Mouse (Mus musculus) cerebellum, postnatal 36 days (tissue): ENCODE measurements around the gene Elovl6.

Experiments
- DNase-seq, 2 experiments: peaks; one replicate each; pipeline ENCODE4 v3.0.0; 2021 to 2022; ENCODE audit warnings: mixed read lengths in 2 of 2

Elovl6 gene

DNA sequence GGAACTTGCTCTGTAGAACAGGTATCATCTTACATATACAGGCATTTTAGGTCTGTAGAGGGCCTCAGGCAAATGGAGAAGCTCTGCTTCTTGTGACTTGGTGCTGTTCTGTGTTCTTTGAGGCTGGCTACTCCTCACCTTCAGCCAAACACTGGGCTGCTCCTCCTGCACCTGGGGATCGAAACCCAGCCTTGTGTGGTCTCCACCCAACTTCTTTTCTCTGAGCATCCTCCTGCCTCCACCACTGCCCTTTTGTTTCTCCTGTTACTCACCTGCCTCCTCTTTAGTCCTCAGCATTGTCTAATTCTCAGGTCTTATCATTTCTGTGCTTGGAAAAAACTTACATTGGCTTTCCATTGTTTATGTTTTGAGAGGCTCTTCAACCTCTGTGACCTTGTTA lies 12.1 kb downstream of the Elovl6 start:
- no peak for DNase-seq

DNA sequence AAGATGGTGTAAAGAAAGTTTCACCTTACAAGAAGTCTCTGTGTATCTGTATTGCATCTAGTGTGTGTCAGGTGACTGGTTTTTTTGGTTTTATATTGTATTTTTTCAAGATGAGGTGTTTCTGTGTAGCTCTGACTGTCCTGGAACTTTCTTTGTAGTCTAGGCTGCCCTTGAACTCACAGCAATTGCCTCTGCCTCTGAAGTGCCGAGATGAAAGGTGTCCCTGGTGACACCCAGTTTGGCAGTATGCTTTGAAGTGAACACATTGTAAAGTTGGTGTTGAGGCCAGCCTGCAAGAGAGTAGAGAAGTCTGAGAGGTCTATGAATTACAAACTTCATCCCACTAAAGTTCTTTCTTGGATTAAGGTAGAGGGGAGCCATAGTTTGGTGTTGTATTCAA lies 13.1 kb downstream of the Elovl6 start:
- no peak for DNase-seq

DNA sequence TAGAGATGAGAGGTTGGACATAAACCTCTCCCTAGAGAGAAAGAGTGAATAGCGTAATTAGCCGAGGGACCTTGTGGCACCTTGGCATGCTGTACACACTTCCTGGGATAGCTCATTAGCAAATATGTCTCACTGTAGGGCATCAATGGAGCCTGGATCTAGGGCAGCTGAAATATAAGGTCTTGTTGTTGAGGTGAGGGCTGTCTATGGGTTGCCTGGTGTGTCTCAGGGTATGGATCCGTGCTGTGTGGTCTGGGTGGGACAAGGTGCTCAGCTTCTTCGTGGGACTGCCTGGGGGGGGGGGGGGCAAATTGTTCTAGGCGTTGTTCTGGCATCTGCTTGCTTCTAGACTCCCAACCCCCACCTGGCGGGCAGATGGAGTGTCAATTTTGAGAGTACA lies 13.6 kb downstream of the Elovl6 start:
- DNase-seq, result no peak

DNA sequence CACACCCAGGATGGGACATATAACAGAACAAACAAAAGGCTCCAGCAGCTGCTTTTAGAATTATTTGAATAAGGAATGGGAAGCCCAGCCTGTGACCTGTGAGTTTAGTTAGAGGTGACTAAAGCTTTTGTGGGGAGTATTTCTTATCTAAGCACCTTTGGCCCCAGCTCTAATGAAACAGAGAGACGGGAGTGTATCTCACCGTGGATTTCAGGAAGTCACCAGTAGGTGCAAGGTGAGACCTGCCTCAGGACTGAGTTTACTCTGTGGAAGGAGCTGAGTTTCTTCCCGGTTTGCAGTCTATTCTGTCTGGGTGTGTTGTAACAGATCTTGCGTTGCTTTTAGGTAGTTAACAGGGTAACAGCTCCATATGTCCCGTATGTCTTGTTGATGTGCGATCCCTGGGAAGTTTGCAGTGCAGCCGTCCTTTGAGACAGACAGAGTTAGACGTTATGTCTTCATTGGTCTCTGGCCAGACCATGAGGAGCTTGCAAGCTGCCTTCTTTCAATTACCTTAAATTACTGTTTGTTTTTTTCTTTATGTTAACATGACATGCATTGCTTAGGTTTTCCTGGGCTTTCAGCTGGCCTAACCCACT lies 15.8 kb downstream of the Elovl6 start:
- DNase-seq, result no peak

DNA sequence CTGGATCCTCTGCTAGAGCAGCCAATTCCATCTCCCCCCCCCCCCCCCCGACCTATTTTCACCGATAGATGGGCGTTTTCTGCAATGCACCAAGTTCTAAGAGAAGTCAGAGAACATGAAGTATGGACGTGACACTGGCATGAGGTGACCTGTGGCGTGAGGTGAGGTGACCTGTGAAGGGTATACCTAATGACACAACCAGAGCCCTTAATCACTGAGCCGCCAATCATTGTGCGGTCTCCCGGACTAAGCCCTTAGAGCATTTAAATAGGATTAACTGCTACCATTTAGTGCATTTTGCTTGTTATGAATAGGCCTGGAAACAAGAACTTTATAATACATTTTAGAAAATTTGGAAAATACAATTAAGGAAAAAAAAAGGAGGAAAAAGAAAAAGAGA lies 16.6 kb downstream of the Elovl6 start:
- no peak for DNase-seq

DNA sequence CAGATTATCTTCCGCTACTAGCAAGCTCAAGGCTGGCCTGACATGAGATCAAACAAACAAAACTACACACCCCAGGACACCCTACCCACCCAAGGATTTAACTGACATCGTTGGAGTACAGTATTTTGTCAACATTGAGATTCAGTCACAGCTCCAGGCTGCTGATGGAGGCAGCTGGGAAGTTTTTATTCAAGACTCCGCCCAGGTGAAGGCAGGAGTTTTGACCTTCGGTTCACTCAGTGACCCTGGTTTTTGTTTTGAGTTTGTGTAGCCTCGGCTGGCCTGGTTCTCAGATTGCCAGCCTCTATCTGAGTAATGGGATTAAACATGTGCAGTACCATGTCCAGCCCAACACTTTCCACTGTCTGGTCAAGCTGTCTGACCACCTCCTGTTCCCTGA lies 17.4 kb downstream of the Elovl6 start:
- DNase-seq, result no peak

- DNase-seq, result no peak
These were observed 19.6 kb downstream of the Elovl6 start for GRCm38 (mm10) chr3:129551581-129552290.

DNA sequence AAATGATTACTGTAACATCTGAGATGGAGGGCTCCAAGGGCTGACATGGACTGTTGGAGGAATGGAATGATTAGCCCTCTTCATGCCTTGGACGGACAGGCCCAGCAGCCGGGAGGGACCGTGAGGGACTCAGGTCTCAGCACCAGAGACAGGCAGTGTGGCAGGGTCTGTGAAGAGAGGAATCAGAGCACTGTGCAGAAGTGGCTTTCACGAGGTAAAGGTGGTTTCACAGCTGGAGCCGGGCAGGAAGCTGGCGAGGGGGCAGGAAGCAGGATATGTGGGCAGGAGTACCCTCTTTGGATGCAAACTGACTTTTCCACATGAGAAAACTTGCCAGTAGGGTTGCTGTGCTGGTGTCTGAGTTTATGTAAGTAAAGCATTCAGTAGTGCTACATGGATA lies 20.2 kb downstream of the Elovl6 start:
- DNase-seq, result no peak

GRCm38 (mm10) chr3:129553173-129553572 lies 21.0 kb downstream of the Elovl6 start:
- no peak for DNase-seq

GRCm38 (mm10) chr3:129553661-129554060 lies 21.5 kb downstream of the Elovl6 start:
- no peak for DNase-seq

DNA sequence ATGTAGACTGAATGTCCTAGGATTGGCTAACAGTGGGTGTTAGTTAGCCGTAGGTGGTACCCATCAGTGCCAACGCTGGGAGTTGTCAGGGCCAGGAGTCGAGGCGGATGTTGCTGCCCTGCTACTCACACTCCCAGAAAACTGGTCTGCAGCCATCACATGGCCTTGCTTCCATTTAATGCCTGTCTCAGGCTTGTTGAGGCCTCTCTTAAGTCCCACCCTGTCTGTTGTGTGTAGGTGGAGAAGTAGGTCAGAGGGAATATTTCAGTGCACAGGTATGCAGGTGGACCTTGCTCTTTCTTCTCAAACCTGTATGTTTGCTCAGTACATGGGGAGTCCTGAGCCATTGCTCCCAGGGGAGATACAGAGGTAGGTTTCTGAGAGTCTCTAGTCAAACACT lies 22.3 kb downstream of the Elovl6 start:
- DNase-seq, result no peak

- no peak for DNase-seq
These were observed 24.9 kb downstream of the Elovl6 start for GRCm38 (mm10) chr3:129557048-129557447.

DNA sequence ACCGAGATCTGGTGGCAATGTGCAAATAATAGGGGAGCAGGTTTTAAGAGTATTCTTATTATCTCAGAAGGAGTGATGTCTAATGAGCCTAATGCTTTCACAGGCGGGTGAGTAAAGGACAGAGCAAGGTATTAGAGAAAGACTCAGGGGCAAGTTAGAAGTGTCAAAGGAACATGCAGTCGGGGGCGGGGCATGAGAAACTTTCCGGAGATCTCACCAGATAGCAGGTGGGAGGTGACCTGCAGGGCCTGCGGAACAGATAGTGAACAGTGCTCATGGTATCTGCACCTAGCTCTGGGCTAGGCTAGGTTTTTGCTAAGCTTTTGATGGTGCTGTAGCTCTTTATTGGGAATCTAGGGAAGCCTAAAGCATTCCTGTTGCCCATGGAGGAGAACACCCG lies 25.4 kb downstream of the Elovl6 start:
- no peak for DNase-seq

- DNase-seq, result no peak
These were observed 26.1 kb downstream of the Elovl6 start for GRCm38 (mm10) chr3:129558016-129558955.

GRCm38 (mm10) chr3:129560068-129560467 lies 27.9 kb downstream of the Elovl6 start:
- DNase-seq, result no peak

DNA sequence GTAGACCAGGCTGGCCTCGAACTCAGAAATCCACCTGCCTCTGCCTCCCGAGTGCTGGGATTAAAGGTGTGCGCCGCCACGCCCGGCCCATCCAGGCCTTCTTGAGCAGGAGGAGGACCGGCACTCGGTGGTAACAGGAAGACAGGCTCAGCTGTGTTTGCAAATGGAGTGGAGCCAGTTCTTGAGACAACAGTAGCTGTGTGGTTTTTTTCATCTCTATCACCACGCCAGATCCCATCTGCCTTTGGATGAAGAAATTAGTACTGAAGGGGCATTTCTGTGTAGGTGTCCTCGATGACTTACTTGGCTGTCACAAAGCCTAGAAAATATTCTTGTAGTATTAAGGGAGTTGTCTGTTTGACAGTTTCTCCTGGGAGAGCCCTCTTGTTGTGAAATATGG lies 28.9 kb downstream of the Elovl6 start:
- DNase-seq, result no peak

- DNase-seq, result no peak
These were observed 29.7 kb downstream of the Elovl6 start for GRCm38 (mm10) chr3:129561853-129562252.

DNA sequence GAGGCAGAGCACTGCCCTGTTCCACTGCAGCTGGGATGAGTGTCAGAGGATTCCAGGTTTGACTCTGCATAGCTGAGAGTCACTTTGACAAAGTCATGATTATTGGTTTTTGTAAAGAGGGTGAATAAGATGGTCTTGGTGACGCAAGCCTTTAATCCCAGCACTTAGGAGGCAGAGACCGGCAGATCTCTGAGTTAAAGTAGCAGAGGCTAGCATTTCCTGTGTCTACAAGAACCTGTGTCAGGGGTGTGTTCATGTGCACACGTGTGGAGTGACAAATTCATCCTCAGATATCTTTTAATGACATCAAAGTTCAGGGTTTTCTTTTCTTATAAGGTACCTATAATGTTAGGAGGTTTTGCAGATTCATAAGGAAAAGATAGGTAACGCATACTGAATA lies 30.3 kb downstream of the Elovl6 start:
- DNase-seq, result no peak

DNA sequence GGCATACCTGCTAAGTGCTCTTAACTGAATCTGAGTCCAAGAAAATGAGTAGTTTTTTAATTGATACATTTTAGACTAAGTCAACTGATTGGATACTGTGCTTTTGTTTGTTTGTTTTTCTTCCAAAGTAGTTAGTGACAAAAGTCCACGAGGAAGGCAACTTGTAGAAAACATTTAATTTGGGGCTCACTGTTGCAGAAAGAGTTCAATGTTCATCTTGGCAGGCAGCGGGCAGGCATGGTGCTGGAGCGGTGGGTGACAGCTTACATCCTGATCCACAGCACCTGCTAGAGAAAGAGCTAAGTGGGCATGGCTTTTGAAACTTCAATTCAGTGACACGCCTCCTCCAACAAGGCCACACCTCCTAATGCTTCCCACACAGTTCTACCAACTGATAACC lies 31.7 kb downstream of the Elovl6 start:
- DNase-seq, result no peak

DNA sequence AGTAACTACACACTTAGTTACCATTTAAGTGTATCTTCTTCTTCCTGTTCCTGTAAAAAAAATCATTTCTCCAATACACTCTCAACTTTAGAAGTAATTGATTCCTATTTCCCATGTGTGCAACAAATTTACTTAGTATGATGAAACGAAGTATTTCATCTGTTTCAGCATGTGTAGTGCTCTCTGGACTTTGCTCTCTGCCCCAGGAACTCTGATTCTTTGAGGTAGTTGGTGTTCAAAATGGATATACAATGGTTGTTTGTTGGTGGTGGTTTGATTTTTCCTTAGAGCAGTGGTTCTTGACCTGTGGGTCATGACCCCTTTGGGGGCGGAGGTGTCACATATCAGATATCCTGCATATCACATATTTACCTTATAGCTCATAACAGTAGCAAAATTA lies 32.7 kb downstream of the Elovl6 start:
- DNase-seq, result no peak

DNA sequence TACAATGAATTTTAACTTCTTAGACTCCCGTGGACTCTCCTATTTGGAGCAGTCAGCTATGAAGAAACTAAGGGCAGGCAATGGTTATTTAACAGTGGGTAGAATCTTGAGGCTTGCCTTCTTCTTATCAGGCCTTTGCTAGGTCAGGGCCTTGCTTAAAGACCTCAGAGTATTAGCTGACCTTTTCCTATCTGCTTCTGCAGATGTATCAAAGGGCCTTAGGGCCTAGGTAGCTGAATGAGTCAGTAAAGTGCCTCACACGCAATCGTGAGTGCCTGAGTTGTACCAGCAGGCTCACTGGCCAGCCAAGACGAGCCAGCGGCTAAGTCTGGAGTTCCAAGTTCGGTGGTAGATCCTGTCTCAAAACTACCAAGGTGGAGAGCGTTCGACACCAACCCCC lies 33.3 kb downstream of the Elovl6 start:
- DNase-seq, result no peak

DNA sequence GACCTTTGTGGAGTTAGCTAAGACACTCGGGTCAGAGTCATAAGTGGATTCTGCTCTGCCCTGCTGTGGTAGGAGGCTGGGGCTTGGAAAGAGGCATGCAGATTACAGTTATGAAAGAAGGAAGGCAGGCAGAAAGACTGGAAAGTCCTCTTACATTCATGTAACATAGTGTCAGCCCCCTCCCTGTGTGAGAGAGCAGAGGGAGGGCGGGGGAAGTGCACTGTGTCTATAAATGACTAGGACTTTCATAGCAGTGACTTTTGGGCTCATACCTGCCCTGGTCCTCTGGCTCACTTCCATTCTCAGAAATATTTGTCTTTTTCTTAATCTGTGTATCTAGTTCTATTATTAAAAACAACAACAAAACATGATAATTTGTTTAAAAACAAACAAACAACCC lies 33.9 kb downstream of the Elovl6 start:
- no peak for DNase-seq

- no peak for DNase-seq
These were observed 34.7 kb downstream of the Elovl6 start for GRCm38 (mm10) chr3:129566876-129567275.

- no peak for DNase-seq
These were observed 36.4 kb downstream of the Elovl6 start for GRCm38 (mm10) chr3:129568506-129568905.
